Mouse (Mus musculus) layer of hippocampus, adult 2 months (tissue): ENCODE data around the gene Med17. TPM values are rescaled to one million over a fixed set of nuclear protein-coding genes. Genes with fewer than 3 reads are reported as not detected.
"Not testable (repeated sequence)": the region's sequence is repeated elsewhere in the genome, so short reads cannot be mapped to it uniquely, and the experiment has no call there.

ENCODE experiments used
- DNase-seq, 2 experiments: peaks; one replicate each; pipeline ENCODE4 v3.0.0; 2022; ENCODE audit warnings: low spot score in 2 of 2
- H3K27ac ChIP-seq: fragments of 200-600 bp; 2 replicates; pipeline ENCODE4 v1.8.1; 2022
- H3K4me3 ChIP-seq: fragments of 200-600 bp; 2 replicates; pipeline ENCODE4 v1.8.1; 2022; ENCODE audit warnings: mild to moderate bottlenecking
- CTCF ChIP-seq: fragments of 200-600 bp; conservative IDR thresholded peaks from 2 replicates; pipeline ENCODE4 v1.8.1; 2022; ENCODE audit warnings: antibody characterized with exemption, mild to moderate bottlenecking, moderate library complexity
- long read RNA-seq, 2 experiments: library from polyadenylated mRNA; stranded (forward); transcript quantifications; one replicate each; pipeline ENCODE4 v2.0.0; 2021; ENCODE audit warnings: borderline mapping rate in 2 of 2
- total RNA-seq, 2 experiments: library from RNA; stranded (reverse); gene quantifications; 2 replicates each; pipeline ENCODE4 v1.2.3; 2021

Med17 gene
- total RNA-seq = 10 to 100 TPM; 36.2 to 41.9 TPM
- long read RNA-seq, experiment 1, transcript Med17-201 (12 exons, 3,964 nt) = major isoform, 17 of 27 reads
- long read RNA-seq, experiment 1, partial matches to known transcripts = 2 of 27 reads
- long read RNA-seq, experiment 1, other reads (novel, unspliced or antisense) = 8 of 27 reads
- long read RNA-seq, experiment 2, transcript Med17-201 (12 exons, 3,964 nt) = major isoform, 17 of 37 reads
- long read RNA-seq, experiment 2, partial matches to known transcripts = 4 of 37 reads
- long read RNA-seq, experiment 2, other reads (novel, unspliced or antisense) = 16 of 37 reads

GRCm38 (mm10) chr9:15279649-15280490 lies at the start of gene Med17:
Med17 (minus strand) TSS chr9:15279931.
- TF ChIP-seq CTCF = peak; percentile 18
- H3K4me3 ChIP-seq = peak within 1 kb of the TSS; percentile 99
- peak; percentile 93 to 95 for DNase-seq
- peak within 1 kb of the TSS; percentile 93 for H3K27ac ChIP-seq

GRCm38 (mm10) chr9:15318170-15318742 lies 38.5 kb upstream of the Med17 start:
- TF ChIP-seq CTCF = no peak
- H3K27ac ChIP-seq = no peak overlapping the region
- DNase-seq = no peak
- H3K4me3 ChIP-seq = no peak overlapping the region

- TF ChIP-seq CTCF = no peak
- Histone ChIP-seq H3K4me3 (no peak overlapping the region), H3K27ac (no peak overlapping the region)
- DNase-seq = no peak
Measured at GRCm38 (mm10) chr9:15317223-15318169, 37.8 kb upstream of the Med17 start.

- not testable (repeated sequence) for DNase-seq, H3K27ac ChIP-seq, H3K4me3 ChIP-seq
Measured at GRCm38 (mm10) chr9:15316296-15316695, 36.6 kb upstream of the Med17 start.

GRCm38 (mm10) chr9:15314619-15315018 lies 34.9 kb upstream of the Med17 start:
- no peak overlapping the region for H3K4me3 ChIP-seq
- DNase-seq = no peak
- TF ChIP-seq CTCF = no peak
- no peak overlapping the region for H3K27ac ChIP-seq

- TF ChIP-seq CTCF = no peak
- Histone ChIP-seq H3K27ac (no peak overlapping the region), H3K4me3 (no peak overlapping the region)
- DNase-seq = no peak
Measured at GRCm38 (mm10) chr9:15313633-15314032, 33.9 kb upstream of the Med17 start.

GRCm38 (mm10) chr9:15312054-15312735 lies 32.5 kb upstream of the Med17 start:
- TF ChIP-seq CTCF = no peak
- Histone ChIP-seq H3K4me3 (no peak overlapping the region), H3K27ac (no peak overlapping the region)
- no peak for DNase-seq

- Histone ChIP-seq H3K4me3 (no peak overlapping the region), H3K27ac (no peak overlapping the region)
- TF ChIP-seq CTCF = no peak
- DNase-seq = no peak
Measured at GRCm38 (mm10) chr9:15310179-15310578, 30.4 kb upstream of the Med17 start.

- no peak overlapping the region for H3K4me3 ChIP-seq
- no peak overlapping the region for H3K27ac ChIP-seq
Measured at GRCm38 (mm10) chr9:15309425-15309824, 29.7 kb upstream of the Med17 start.

GRCm38 (mm10) chr9:15308254-15308653 lies 28.5 kb upstream of the Med17 start:
- no peak overlapping the region for H3K4me3 ChIP-seq
- DNase-seq = no peak
- H3K27ac ChIP-seq = no peak overlapping the region
- TF ChIP-seq CTCF = no peak

More at GRCm38 (mm10) chr9:15309425-15309824, 29.7 kb upstream of the Med17 start:
- no peak for TF ChIP-seq CTCF
- no peak for DNase-seq

- peak overlapping the region; percentile 100 for H3K4me3 ChIP-seq
- H3K27ac ChIP-seq = no peak overlapping the region
- no peak for DNase-seq
- no peak for TF ChIP-seq CTCF
Measured at GRCm38 (mm10) chr9:15307257-15307656, 27.5 kb upstream of the Med17 start.
